Mouse (Mus musculus): ENCODE data around the gene Fbxo48. TPM values are rescaled to one million over a fixed set of nuclear protein-coding genes. Genes with fewer than 3 reads are reported as not detected.

Gene Fbxo48
- total and polyA plus RNA-seq, 3 experiments, result 6.5 to 10.3 (median 7.0) TPM

- Histone ChIP-seq H3K4me3 (replicated peaks in 1 of 3; ENCODE audit: low read depth in 2 of 3, low read length in 2 of 3, poor library complexity in 1 of 3) (no peak overlapping the region), H3K4me1 (ENCODE audit: control insufficient read depth in 1 of 2, insufficient read depth in 2 of 2) (peaks cover 25 to 69% of the 10 kb centered on the region in 2 experiments), H3K27me3 (replicated peaks) (no peaks in the 10 kb centered on the region), H3K9me3 (replicated peaks; ENCODE audit: low read length) (no peaks in the 10 kb centered on the region), H3K79me2 (replicated peaks; ENCODE audit: control insufficient read depth, extremely low read depth, insufficient read depth, poor library complexity, severe bottlenecking) (peaks cover 16% of the 10 kb centered on the region), H3K4me2 (ENCODE audit: insufficient read depth, low read depth, poor library complexity, severe bottlenecking) (peak overlapping the region; percentile 30), H3K36me3 (replicated peaks in 1 of 2; ENCODE audit: control insufficient read depth in 1 of 2, insufficient read depth in 1 of 2, low read length in 1 of 2) (peaks cover 81 to 97% of the 10 kb centered on the region in 2 experiments), H3K27ac (ENCODE audit: insufficient read depth, low read depth) (peak overlapping the region; percentile 92), H3K9ac (ENCODE audit: insufficient read depth, low read depth) (0 out of 2 replicates have a peak overlapping the region, but pooled peaks have one; percentile 24)
- TF ChIP-seq IRF4 (IDR thresholded peaks at IDR 0.05; ENCODE audit: low read depth, low read length) (peak; percentile 47; the same call in 1 of the 2 replicates), TCF12 (IDR thresholded peaks at IDR 0.05; ENCODE audit: low read depth, low read length) (peak; percentile 27), ETS1 (conservative IDR thresholded peaks at IDR 0.05; ENCODE audit: low read depth, low read length) (no peak; the same call in 1 of the 2 replicates), MAX (IDR thresholded peaks at IDR 0.05; ENCODE audit: low read length) (no peak; the same call in 1 of the 2 replicates), CHD2 (IDR thresholded peaks at IDR 0.05; ENCODE audit: low read length) (peak; percentile 9; the same call in 1 of the 2 replicates), MYC (IDR thresholded peaks at IDR 0.05; ENCODE audit: low read depth, low read length) (peak; percentile 27; the same call in 1 of the 2 replicates), ELF1 (IDR thresholded peaks at IDR 0.05; ENCODE audit: low read depth, low read length) (peak; percentile 31; the same call in 1 of the 2 replicates), EP300 (IDR thresholded peaks at IDR 0.05; ENCODE audit: low read length) (peak; percentile 63; the same call in 1 of the 2 replicates), TBP (conservative IDR thresholded peaks at IDR 0.05; ENCODE audit: low read depth, low read length) (no peak), HCFC1 (IDR thresholded peaks at IDR 0.05; ENCODE audit: low read depth, low read length) (no peak)
- in situ Hi-C loops (cut with MboI; ENCODE audit: low pct_ligation_motif_present, low pct_unique_long_range_greater_than_20kb, low sequenced_read_pairs), result no loop called here
- peak; percentile 71 for DNase-seq (ENCODE audit: extremely low read depth)
- dilution Hi-C loops (cut with MboI; ENCODE audit: extremely low pct_ligation_motif_present, extremely low pct_unique_long_range_greater_than_20kb, low sequenced_read_pairs), result no loop called here
Observed at GRCm38 (mm10) chr11:16978161-16978707, 27.1 kb downstream of the Fbxo48 start.

DNA sequence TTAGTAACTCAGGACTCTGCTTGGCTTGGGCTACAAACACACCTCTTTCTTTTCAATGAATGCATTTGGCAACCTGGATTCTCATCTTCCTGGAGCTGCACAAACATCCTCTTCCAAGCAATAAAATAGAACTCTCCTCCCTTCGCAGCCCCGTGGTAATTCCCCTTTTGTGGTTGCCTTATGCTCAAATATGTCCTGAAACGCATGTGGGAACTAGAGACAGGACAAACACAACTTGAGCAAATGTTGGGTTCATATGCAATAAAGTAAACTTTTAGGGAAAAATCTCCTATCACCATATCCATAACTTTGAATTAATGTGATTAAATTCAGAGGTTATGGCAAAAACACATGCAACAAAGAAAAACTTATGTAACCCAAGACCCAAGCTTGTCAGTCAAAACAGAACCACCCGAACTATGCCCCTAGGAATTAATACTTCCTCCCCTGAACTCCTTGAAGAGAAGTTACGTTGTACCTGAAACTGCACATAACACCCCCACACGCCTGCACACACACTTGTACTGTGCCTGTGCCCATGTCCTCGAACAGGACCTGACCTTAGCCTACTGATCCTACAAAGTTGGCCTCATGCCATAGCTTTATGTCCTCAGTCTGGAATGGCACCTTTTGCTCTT is 35.5 kb downstream of the Fbxo48 start:
- H3K9ac ChIP-seq (ENCODE audit: insufficient read depth, low read depth), result peak overlapping the region; percentile 50; the same call in 1 of the 2 replicates
- H3K27me3 ChIP-seq (replicated peaks), result no peaks in the 10 kb centered on the region
- H3K4me3 ChIP-seq (replicated peaks in 1 of 3; ENCODE audit: low read depth in 2 of 3, low read length in 2 of 3, poor library complexity in 1 of 3), result no peak overlapping the region
- peak overlapping the region; percentile 57 for H3K4me2 ChIP-seq (ENCODE audit: insufficient read depth, low read depth, poor library complexity, severe bottlenecking)
- in situ Hi-C loops (cut with MboI; ENCODE audit: low pct_ligation_motif_present, low pct_unique_long_range_greater_than_20kb, low sequenced_read_pairs) (no loop called here), dilution Hi-C loops (cut with MboI; ENCODE audit: extremely low pct_ligation_motif_present, extremely low pct_unique_long_range_greater_than_20kb, low sequenced_read_pairs) (no loop called here)
- H3K27ac ChIP-seq (ENCODE audit: insufficient read depth, low read depth), result peak overlapping the region; percentile 68
- peaks cover 15% of the 10 kb centered on the region for H3K79me2 ChIP-seq (replicated peaks; ENCODE audit: control insufficient read depth, extremely low read depth, insufficient read depth, poor library complexity, severe bottlenecking)
- H3K9me3 ChIP-seq (replicated peaks; ENCODE audit: low read length), result no peaks in the 10 kb centered on the region
- DNase-seq (ENCODE audit: extremely low read depth), result peak; percentile 79
- H3K36me3 ChIP-seq (replicated peaks in 1 of 2; ENCODE audit: control insufficient read depth in 1 of 2, insufficient read depth in 1 of 2, low read length in 1 of 2), result peaks cover 70 to 88% of the 10 kb centered on the region in 2 experiments
- peaks cover 27 to 91% of the 10 kb centered on the region in 2 experiments for H3K4me1 ChIP-seq (ENCODE audit: control insufficient read depth in 1 of 2, insufficient read depth in 2 of 2)
- TF ChIP-seq EP300 (IDR thresholded peaks at IDR 0.05; ENCODE audit: low read length) (peak; percentile 92), MEF2A (IDR thresholded peaks at IDR 0.05; ENCODE audit: borderline replicate concordance, low read depth, low read length) (peak; percentile 49; the same call in 1 of the 2 replicates), PAX5 (IDR thresholded peaks at IDR 0.05; ENCODE audit: low read length) (no peak), ZNF384 (IDR thresholded peaks at IDR 0.05; ENCODE audit: low read depth, low read length) (no peak), ELF1 (IDR thresholded peaks at IDR 0.05; ENCODE audit: low read depth, low read length) (no peak), MYC (IDR thresholded peaks at IDR 0.05; ENCODE audit: low read depth, low read length) (peak; percentile 64), NRF1 (IDR thresholded peaks at IDR 0.05; ENCODE audit: low read depth, low read length) (no peak), USF2 (conservative IDR thresholded peaks at IDR 0.05; ENCODE audit: low read depth, low read length) (no peak), TBP (conservative IDR thresholded peaks at IDR 0.05; ENCODE audit: low read depth, low read length) (no peak), RAD21 (IDR thresholded peaks at IDR 0.05; ENCODE audit: low read depth, low read length) (no peak), POLR2AphosphoS2 (IDR thresholded peaks at IDR 0.05; ENCODE audit: low read depth, low read length) (no peak), RCOR1 (conservative IDR thresholded peaks at IDR 0.05; ENCODE audit: low read depth, low read length) (0 out of 2 replicates have a peak, but pooled peaks have one; percentile 10), POLR2A (IDR thresholded peaks at IDR 0.05; ENCODE audit: low read depth, low read length) (no peak; the same call in 1 of the 2 replicates), NELFE (IDR thresholded peaks at IDR 0.05; ENCODE audit: low read depth, low read length) (no peak), MAFK (IDR thresholded peaks at IDR 0.05; ENCODE audit: insufficient replicate concordance, low read length) (no peak), UBTF (IDR thresholded peaks at IDR 0.05; ENCODE audit: low read depth, low read length) (no peak), MXI1 (IDR thresholded peaks at IDR 0.05; ENCODE audit: low read depth, low read length) (peak; percentile 43; the same call in 1 of the 2 replicates), BHLHE40 (IDR thresholded peaks at IDR 0.05; ENCODE audit: low read depth, low read length) (peak; percentile 79), JUN (IDR thresholded peaks at IDR 0.05; ENCODE audit: insufficient read depth, low read depth, low read length) (peak; percentile 53), ZKSCAN1 (IDR thresholded peaks at IDR 0.05; ENCODE audit: borderline replicate concordance, low read depth, low read length) (no peak), CTCF (conservative IDR thresholded peaks at IDR 0.05 in 1 of 2, IDR thresholded peaks at IDR 0.05 in 1 of 2; ENCODE audit: low read depth in 2 of 2, low read length in 2 of 2) (no peak), KAT2A (IDR thresholded peaks at IDR 0.05; ENCODE audit: insufficient replicate concordance, low read length) (no peak), E2F4 (IDR thresholded peaks at IDR 0.05; ENCODE audit: insufficient replicate concordance, low read depth, low read length) (no peak), ZMIZ1 (IDR thresholded peaks at IDR 0.05; ENCODE audit: low read depth, low read length) (no peak)
